Comparison of ENCODE assay signal across 11 mouse cellular contexts in genomic region chr7:63956138-63956823, GRCm38 (mm10). TPM values are rescaled to one million over a fixed set of nuclear protein-coding genes. Genes with fewer than 3 reads are reported as not detected.
DNase-seq lines count a peak whose midpoint lies in the region; ATAC-seq and TF ChIP-seq lines count a peak whose summit lies in the region.
"Had no signal": no experiment of that assay in that cellular context is flagged by ENCODE, and none has a peak within 500 bp of the region (broad histone marks: within the 10 kb centered on the region; RNA-seq: fewer than 3 reads in every experiment).

No protein-coding gene starts in this region.

- no peak overlapping the region for H3K27ac ChIP-seq in lung, embryonic 15.5 days
- H3K27ac ChIP-seq in liver, embryonic 12.5 days = peak overlapping the region; percentile 76
- H3K27ac ChIP-seq in small intestine, adult 2 months (ENCODE audit: insufficient read depth, low read depth, low read length) = peak overlapping the region; percentile 34

- no peak overlapping the region for H3K4me2 ChIP-seq in lung, embryonic 15.5 days
- H3K4me2 ChIP-seq in liver, embryonic 12.5 days = peak overlapping the region; percentile 39

- DNase-seq in lung, postnatal 4 days = no peak
- DNase-seq in fat pad, adult 2 months (ENCODE audit: extremely low read depth, low read depth, low spot score) = peak; percentile 33
- DNase-seq in frontal cortex, postnatal 36 days (ENCODE audit: low spot score in 2 of 2) = no peak
- DNase-seq in cerebellum, adult 8-10 months = no peak
- DNase-seq: cerebellum, adult 11 months; heart, adult 18-20 months had no signal

- 67% methylated on average over 14 of the region's 14 CpGs for WGBS in lung, embryonic 15.5 days
- WGBS in liver, embryonic 12.5 days (ENCODE audit: insufficient replicate concordance) = 39% methylated on average over 14 of the region's 14 CpGs
- 27% methylated on average over 14 of the region's 14 CpGs for WGBS in small intestine, adult 2 months

- no peaks in the 10 kb centered on the region for H3K9me3 ChIP-seq in lung, embryonic 15.5 days
- no peaks in the 10 kb centered on the region for H3K9me3 ChIP-seq in liver, embryonic 12.5 days (replicated peaks)

- no peak overlapping the region for H3K9ac ChIP-seq in lung, embryonic 15.5 days
- H3K9ac ChIP-seq in liver, embryonic 12.5 days = 0 out of 2 replicates have a peak overlapping the region, but pooled peaks have one; percentile 33

- H3K4me1 ChIP-seq in lung, embryonic 15.5 days = no peaks in the 10 kb centered on the region
- H3K4me1 ChIP-seq in liver, embryonic 12.5 days = peaks cover 67% of the 10 kb centered on the region
- H3K4me1 ChIP-seq in small intestine, adult 2 months (ENCODE audit: control insufficient read depth, insufficient read depth, insufficient read length, low read length) = peaks cover 33% of the 10 kb centered on the region; the same call in 1 of the 2 replicates

- no peaks in the 10 kb centered on the region for H3K27me3 ChIP-seq in lung, embryonic 15.5 days
- H3K27me3 ChIP-seq in liver, embryonic 12.5 days (replicated peaks) = 0 out of 2 replicates have a peak, but pooled peaks cover 2% of the 10 kb centered on the region
- H3K27me3 ChIP-seq in small intestine, adult 2 months (ENCODE audit: control insufficient read depth, insufficient read depth, low read length) = no peaks in the 10 kb centered on the region

- no peaks in the 10 kb centered on the region for H3K36me3 ChIP-seq in lung, embryonic 15.5 days
- no peaks in the 10 kb centered on the region for H3K36me3 ChIP-seq in liver, embryonic 12.5 days
- no peaks in the 10 kb centered on the region for H3K36me3 ChIP-seq in small intestine, adult 2 months (ENCODE audit: control insufficient read depth, insufficient read depth, low read length)

- ATAC-seq in lung, embryonic 15.5 days (ENCODE audit: borderline replicate concordance, extremely low read depth, low FRiP score, low TSS enrichment) = 0 out of 2 replicates have a peak, but pooled peaks have one; percentile 22
- peak; percentile 95 for ATAC-seq in liver, embryonic 12.5 days
- ATAC-seq in activated CD4-positive, CD25-positive, alpha-beta regulatory T cell, adult 4 months = no peak

- no peak overlapping the region for H3K4me3 ChIP-seq in lung, embryonic 15.5 days
- H3K4me3 ChIP-seq in liver, embryonic 12.5 days = no peak overlapping the region
- H3K4me3 ChIP-seq in small intestine, adult 2 months (ENCODE audit: low read depth, low read length) = no peak overlapping the region

- no peak for TF ChIP-seq CTCF in small intestine, adult 2 months (IDR thresholded peaks at IDR 0.05; ENCODE audit: extremely low read depth, insufficient read length, insufficient replicate concordance, low read depth, low read length)

- 0 out of 2 replicates have a peak, but pooled peaks have one; percentile 22 for TF ChIP-seq POLR2A in small intestine, adult 2 months (IDR thresholded peaks at IDR 0.05; ENCODE audit: low read depth, low read length)

RNA-seq across cellular contexts. Expression of gene Klf13, which starts 17.6 kb away (rescaled TPM):
- polyA plus RNA-seq in lung, embryonic 15.5 days (2015; fragmentation: Nextera tagmentation; extraction: Ambion mirVana) = 34.4 and 35.1 TPM in 2 replicates
- polyA plus RNA-seq in liver, embryonic 12.5 days (2016; fragmentation: Nextera tagmentation; extraction: Ambion mirVana) = 17.7 and 20.8 TPM in 2 replicates
- polyA plus RNA-seq in small intestine, adult 2 months (2012; rRNA removed) = 22.2 and 55.1 TPM in 2 replicates
- 100 to 1,000 TPM; 153 to 178 TPM for polyA plus RNA-seq in activated CD4-positive, CD25-positive, alpha-beta regulatory T cell, adult 4 months (2017; shearing (Covaris generic))

RNA-seq across cellular contexts. Expression of gene E030018B13Rik, which starts 39.6 kb away (rescaled TPM):
- 0.15 and 0.26 TPM in 2 replicates for polyA plus RNA-seq in lung, embryonic 15.5 days (2015; fragmentation: Nextera tagmentation; extraction: Ambion mirVana)
- not detected in 2 replicates for polyA plus RNA-seq in liver, embryonic 12.5 days (2016; fragmentation: Nextera tagmentation; extraction: Ambion mirVana)
- polyA plus RNA-seq in small intestine, adult 2 months (2012; rRNA removed) = not detected in 2 replicates
- under 1 TPM in 1 of 2 experiments, not detected in 1; 0.56 TPM for polyA plus RNA-seq in activated CD4-positive, CD25-positive, alpha-beta regulatory T cell, adult 4 months (2017; shearing (Covaris generic))
- polyA plus RNA-seq: testis, adult 2 months had no signal
